Mouse (Mus musculus) gastrocnemius, postnatal 14 days (tissue): ENCODE results near the gene Sfi1. TPM values are rescaled to one million over a fixed set of nuclear protein-coding genes. Genes with fewer than 3 reads are reported as not detected.
"Not testable (repeated sequence)": the region's sequence is repeated elsewhere in the genome, so short reads cannot be mapped to it uniquely, and the experiment has no call there.

Experiments
- DNase-seq: peaks from one replicate; pipeline ENCODE4 v3.0.0; 2021; ENCODE audit warnings: mixed read lengths
- intact Hi-C: fragments of 180-260 bp; cut with DNase I; formaldehyde crosslinking; loops from one replicate; pipeline ENCODE4 v1.15.1; 2025; ENCODE audit warnings: low total_unique reads
- total RNA-seq, 2 experiments: library from RNA; stranded (reverse); gene quantifications; 2 replicates each; pipeline ENCODE4 v1.2.3; 2021

Sfi1 gene
- total RNA-seq, 2 experiments from 2014 or later, result 9.6 to 10.9 TPM

DNA sequence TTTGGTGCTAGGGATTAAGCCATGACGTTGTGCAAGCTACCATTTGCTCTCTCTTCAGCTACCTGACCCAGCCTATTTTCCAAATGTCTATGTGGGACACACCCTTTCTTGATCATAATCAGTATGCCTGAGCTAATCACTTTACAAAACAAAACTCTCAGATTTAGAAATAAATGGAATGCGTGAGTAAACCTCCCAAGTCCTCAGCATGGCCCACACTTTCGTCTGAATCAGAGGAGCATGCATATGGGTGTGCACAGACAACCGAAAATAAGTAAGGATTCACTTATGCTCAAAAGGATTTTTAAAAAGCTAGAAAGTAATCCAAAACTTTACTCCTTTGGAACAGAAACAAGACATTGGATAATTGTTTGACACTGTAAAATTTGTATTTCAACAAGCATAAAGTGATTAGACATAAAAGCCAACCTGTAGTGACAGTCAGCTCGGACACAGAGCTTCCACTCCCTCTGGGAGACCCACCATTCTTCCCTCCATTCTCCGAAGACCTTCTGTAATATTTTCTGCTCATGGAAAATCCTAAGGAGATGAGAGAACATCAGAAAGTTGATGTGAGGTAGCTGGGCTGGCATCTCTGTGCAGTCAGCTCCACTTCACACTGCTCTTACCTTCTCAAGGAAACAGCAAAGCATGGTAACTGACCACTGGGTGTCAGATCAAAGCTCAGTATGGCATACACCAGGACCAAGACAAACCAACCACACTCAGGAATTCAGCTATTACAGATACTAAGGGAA, 14.1 kb downstream of the Sfi1 start:
- peak; percentile 48 for DNase-seq
- intact Hi-C loops, result not testable (repeated sequence)

DNA sequence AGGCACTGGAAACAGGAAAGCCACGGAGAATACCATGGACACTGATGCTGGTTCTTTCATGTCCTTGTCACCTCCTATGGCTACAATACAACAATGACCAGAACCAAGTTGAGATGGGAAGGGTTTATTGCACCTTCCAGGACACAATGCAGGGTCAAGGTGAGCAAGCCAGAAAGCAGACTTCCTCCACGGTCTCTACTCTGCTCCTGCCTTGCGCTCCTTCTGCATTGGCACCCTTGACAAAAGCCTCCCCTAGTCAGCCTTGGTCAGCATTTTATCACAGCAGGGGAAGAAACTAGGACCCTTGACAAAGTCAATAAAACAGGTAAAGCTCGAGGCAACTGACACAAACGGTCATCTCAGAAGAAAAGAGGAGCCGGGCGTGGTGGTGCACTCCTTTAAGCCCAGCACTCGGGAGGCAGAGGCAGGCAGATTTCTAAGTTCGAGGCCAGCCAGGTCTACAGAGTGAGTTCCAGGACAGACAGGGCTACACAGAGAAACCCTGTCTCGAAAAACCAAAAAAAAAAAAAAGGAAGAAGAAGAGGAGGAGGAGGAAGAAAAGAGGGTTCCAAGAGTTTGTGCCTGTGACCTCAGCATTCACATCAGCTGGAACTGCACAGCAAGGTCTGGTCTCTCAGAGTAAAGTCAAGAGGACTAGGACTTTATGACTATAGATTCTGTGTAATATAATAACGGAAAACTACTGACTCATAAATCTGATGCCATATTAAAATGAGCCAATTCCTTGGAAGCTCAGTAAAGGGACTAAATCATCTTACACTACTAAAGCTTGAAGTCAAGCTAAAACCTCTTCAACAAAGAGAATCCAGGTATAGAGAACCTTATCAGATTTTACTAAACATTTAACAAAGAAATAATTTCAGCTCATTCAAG, 19.6 kb downstream of the Sfi1 start:
- peak; percentile 67 for DNase-seq
- intact Hi-C loops, result loop anchor here (2.0 kb wide), 1 partner anchor 21 kb away; no protein-coding TSS in a partner anchor

DNA sequence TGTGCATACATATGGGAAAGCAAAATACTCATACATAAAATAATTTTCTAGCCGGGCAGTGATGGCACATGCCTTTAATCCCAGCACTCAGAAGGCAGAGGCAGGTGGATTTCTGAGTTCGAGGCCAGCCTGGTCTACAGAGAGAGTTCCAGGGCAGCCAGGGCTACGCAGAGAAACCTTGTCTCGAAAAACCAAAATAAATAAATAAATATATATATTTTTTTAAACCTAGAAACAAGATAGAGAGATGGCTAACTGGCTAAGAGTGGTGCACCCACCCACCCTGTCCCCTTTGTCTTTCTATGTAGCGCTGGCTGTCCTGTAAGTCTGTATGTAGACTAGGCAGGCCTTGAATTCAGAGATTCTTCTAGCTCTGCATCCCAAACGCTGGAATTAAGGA, 20.7 kb downstream of the Sfi1 start:
- not testable (repeated sequence) for DNase-seq
- intact Hi-C loops, result loop anchor here (2.0 kb wide), 1 partner anchor 22 kb away; no protein-coding TSS in a partner anchor

DNA sequence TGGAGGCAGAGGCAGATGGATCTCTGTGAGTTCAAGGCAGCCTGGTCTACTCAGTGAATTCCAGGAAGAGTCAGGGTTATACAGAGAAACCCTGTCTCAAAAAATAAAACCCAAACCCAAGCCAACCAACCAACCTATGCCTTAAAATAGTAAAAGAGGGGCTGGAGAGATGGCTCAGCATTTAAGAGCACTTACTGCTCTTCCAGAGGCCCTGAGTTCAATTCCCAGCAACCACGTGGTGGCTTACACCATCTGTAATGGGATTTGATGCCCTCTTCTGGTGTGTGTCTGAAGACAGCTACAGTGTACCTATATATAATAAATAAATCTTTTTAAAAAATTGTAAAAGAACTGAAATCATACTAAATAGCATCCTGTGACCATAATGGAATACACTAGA, 21.3 kb downstream of the Sfi1 start:
- intact Hi-C loops, result loop anchor here (2.0 kb wide), 1 partner anchor 23 kb away; no protein-coding TSS in a partner anchor

DNA sequence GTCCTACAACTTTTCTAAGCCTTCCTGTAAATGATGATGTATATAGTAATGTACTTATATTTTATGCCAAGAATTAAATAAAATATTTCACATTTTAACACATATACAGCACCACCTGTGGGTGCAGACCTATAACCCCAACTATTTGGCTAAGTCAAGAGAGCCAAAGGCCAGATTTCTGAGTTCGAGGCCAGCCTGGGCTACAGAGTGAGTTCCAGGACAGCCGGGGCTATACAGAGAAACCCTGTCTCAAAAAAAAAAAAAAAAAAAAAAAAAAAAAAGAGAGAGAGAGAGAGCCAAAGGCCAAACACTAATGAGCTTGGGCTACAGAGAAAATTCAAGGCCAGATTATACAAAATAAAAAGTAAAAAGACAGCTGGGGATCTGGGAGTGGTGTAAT, 24.2 kb downstream of the Sfi1 start:
- intact Hi-C loops, result not testable (repeated sequence)
- DNase-seq, result peak; percentile 26

More for the DNA sequence above, 21.3 kb downstream of the Sfi1 start:
- peak; percentile 30 for DNase-seq

DNA sequence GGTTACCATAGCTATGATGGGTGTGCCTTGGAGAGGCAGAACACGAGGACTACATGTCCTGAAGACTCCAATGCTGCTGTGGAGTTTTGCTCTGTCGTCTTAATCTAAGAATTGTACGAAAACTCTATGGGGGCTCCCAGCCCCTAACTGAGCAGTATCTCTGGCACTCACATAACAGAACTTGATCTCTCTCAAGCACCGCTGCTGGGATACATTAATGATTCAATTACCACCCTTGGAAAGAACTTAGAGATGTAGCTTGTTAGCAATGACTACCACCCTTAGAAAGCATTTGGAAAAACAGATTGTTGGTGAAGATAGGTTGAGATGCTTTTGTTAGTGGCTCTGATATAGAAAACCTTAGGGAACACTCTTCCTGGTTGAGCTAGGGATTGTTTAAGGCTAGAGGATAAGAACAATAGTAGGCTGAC, 25.7 kb downstream of the Sfi1 start:
- peak; percentile 40 for DNase-seq
- intact Hi-C loops, result not testable (repeated sequence)

DNA sequence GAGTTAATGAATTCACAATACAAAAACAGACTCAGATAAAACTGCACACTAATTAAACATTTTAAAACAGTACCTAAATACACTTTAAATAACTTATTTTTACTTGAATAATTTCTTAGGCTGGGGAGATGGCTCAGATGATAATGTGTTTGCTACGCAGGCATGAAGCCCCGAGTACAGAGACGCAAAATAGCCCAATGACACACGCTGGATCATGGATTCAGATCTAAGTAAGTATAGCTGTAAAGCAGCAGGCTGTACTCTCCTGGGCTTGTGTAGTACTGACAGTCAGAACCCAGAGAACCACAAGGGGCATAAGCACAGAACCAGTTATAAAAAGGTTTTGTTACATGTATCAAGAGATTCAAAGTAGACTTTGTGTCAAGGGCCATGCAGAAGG, 26.1 kb downstream of the Sfi1 start:
- DNase-seq, intact Hi-C loops: not testable (repeated sequence)

DNA sequence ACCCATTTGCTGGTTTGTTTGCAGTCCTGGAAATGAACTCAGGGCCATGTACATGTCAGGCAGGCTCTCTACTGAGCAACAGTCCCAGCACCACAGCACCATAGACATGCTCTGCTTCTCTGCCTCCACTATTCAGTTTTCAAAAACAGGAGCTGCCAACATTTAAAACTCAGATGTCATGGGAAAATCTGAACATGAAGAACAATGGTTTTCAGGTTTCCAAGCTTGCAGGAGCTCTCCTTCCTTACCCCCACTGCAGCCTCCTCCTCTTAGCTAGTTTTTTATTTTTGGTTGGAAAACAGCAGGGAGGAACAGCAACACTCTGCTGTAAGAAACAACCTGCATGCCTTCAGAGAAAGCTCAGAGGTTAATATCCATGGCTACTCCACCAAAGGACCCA, 26.9 kb downstream of the Sfi1 start:
- DNase-seq, intact Hi-C loops: not testable (repeated sequence)

DNA sequence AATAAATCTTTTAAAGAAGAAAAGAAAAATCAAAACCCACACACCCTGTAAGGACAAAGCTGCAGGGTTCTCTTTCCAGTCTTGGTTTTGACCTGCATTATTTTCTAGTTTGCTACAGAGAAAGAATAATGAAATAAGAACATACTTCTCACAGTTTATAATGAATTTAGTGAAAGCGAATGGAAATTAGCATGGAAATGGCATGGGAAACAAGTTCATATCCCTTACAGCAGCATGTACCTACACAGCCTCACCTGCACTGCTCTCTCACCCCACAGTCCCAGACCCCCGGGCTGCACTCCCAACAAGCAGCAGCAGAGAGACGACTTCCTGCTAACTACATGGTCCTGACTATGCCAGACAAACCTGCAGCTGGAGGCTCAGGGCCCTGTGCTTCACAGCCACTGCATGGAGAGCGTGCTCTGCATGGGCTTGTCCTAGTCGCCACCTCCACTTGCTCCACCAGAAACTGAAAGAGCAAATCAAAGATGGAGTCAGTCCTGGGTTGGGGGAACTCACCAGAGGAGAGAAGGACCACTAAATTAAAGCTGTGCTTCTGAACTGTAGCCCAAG, 28.0 kb downstream of the Sfi1 start:
- DNase-seq, intact Hi-C loops: not testable (repeated sequence)

DNA sequence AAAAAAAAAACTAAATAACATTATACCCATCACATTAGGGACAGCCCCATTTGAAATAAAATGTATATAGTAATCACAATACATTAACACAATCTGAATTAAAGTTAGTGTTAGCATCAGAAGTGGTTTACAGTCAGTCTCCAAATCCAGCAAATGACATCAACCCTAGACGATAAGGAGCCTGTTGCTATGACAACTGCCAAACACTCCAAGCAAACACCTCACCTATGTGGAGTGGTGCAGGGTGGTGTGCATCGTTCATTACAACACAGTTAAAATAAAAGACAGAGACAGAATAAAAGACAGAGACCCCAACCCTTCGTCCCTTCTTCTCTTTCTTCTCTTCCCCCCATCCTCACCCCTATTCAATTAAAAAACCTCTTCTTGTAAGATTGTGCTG, 29.6 kb downstream of the Sfi1 start:
- intact Hi-C loops, DNase-seq: not testable (repeated sequence)

DNA sequence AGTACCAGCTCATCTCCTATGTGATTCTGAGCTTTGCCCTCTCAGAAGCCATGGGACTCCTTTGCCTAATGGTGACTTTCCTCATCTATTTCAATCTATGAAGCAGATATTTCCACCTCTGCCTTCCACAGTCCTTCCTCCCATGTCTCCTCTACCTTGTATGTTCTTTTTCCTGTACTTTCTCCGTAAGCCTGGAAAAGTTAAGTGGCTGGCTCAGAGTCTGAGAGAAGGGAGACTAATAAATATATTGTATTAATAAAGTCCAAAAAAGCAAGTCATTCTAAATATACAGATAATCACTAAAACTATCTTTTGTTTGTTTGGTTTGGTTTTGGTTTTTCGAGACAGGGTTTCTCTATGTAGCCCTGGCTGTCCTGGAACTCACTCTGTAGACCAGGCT, 30.1 kb downstream of the Sfi1 start:
- intact Hi-C loops, result not testable (repeated sequence)
- peak; percentile 21 for DNase-seq

DNA sequence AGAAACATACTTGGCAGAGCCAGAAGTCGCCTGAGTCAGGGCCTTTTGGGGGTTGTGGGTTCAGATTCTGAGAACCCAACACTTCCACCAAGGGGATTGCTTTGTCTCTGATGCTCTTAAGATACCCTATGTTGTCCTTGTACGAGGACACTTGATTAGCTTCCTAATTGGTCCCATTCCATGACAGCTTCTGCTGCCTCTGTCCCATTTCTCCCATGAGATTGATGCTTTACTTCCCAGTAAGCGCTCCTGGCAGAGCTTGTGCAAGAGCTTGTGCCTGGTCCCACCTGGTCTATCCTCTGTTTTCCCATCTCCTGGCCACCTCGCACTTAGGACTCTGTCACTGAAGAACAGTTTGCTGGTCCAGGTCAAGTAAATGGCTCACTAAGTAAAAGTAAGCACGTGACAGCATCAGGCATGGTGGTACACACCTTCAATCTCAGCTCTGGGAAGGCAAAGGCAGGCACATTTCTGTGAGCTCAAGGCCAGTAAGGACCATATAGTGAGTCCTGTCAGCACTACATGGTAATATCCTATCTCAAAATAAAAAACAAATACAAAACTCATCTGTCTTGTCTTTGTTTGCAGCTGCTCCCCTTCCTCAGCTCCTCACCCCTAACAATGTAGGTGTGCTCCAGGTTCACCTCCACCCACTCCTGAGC, 30.9 kb downstream of the Sfi1 start:
- peak; percentile 64 for DNase-seq
- intact Hi-C loops, result not testable (repeated sequence)

DNA sequence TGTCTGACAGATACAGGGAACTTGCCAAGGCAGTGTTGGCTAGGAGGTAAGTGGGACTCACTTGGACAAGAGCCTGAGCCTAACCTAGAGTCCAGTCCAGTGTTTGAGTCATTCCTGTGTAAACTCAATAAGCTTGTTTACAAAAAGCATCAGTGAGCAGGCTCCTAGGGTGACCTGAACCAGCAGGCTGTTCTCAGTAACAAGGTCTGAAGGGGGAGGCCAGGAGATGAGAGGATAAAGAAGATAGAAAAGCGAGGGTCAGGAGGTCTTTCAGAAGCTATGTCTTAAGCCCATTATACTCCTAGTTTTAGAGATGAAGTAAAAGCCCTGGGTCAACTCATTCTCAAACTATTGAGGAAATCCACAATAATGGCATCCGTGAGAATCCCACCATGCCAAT, 31.9 kb downstream of the Sfi1 start:
- intact Hi-C loops, result not testable (repeated sequence)
- peak; percentile 55 for DNase-seq

DNA sequence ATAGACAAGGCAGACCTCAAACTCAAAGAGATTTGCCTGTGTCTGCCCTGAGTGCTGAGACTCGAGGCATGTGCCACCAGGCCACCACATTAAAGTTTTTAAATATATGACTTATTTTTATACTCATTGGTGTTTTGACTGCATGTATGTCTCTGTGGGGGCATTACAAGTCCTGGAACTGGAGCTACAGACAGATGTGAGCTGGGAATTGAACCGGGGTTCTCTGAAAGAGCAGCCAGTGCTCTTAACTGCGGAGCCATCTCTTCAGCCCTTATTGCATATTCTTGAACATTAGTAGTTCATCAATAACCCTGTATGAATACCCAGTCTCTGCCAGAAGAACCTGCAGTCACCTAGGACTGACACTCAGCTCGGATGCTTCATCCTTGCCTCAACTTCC, 34.5 kb downstream of the Sfi1 start:
- DNase-seq, intact Hi-C loops: not testable (repeated sequence)

DNA sequence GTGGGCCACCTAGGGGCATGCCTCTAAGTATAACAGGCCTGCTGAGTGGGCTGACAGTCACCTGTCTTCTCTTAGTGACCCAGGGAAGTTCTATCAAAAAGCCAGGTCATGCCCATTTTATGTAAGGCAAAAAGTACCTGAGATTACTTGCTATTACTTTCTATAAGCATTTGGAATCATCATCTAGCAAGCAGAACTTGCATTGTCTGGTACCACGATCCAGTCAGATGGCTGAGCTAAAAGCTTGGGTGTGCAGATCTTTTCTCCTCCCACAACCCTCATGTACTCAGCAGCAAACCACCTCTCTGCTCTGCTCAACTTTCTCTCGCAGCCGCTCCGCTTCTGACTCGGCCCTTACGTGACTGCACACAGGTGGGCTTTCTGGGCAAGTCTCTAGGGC, 35.3 kb downstream of the Sfi1 start:
- intact Hi-C loops, DNase-seq: not testable (repeated sequence)

DNA sequence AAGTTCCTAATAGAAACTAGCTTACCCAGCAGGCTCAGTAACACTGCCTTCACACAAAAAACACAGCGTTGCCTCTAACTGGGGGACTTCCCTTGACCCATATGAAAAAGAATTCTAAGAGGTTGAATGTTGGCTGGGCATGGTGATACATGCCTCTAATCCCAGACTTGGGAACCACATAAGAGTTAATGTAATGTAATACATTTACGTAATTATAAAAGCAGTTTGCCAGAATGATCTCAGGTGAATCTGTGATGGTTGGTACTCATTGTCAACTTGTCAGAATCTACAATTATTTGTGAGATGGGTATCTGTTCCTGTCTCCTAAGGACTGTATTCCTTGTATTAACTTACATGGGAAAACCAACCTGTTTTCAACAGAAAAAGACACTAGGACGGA, 36.3 kb downstream of the Sfi1 start:
- DNase-seq, intact Hi-C loops: not testable (repeated sequence)

DNA sequence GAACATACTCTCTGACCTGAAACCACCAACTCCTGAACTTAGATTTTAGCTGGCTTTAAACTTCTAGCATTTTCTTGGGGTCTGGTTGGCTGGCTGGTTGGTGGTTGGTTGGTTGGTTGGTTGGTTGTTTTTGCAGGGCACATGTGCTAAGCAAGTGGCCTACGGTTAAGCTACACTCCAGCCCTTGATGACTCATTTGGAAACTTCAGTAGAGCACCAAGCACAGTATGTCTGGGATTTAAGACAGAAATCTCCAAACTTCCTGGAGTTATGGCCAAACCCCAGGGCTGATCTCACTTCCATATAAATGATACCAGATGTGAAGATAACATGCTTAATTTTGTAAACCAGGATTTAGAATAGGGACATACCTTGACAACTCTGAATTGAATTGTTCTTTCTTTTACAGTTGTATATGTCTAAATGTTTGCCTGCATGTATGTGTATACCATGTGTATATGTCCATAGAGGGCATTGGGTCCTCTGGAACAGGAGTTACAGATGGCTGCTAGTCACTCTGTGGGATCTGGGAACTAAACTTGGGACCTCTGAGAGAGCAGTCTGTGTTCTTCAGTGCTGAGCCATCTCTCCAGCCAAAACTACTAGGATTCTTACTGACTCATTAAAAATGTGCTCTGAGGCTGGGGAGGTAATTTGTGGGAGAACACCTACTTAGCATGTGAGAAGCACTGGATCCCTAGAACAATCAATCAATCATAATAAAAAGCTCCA, 39.4 kb downstream of the Sfi1 start:
- intact Hi-C loops, result not testable (repeated sequence)
- peak; percentile 76 for DNase-seq

DNA sequence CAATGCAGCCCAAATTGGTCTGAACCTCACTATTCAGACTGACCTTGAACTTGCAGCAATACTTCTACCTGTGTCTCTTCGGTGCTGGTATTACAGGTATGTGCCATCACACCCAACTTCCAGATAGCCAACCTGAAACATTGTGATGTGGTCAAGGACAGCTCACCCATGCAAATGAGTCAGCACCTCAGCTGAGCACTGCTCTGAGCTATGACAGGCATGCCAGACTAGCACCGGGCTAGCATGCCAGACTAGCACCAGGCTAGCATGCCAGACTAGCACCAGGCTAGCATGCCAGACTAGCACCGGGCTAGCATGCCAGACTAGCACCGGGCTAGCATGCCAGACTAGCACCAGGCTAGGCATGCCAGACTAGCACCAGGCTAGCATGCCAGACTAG, 41.9 kb downstream of the Sfi1 start:
- DNase-seq, result peak; percentile 29
- intact Hi-C loops, result not testable (repeated sequence)

DNA sequence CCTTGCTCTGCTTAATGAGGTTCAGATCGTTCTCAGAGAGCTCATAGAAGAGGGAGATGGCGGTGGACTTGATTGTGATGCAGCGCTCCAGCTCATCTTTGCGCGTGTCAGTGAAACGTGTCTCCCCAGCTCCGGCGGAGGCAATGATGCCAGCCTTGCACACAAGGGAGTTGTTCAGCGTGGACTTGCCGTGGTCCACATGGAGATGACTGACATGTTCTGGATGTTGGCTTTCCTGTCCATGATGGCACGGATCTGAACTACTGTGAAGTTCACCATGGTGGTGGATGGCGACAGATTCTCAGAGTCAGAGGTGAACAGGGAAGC, 42.6 kb downstream of the Sfi1 start:
- not testable (repeated sequence) for DNase-seq

More for the DNA sequence above, 42.6 kb downstream of the Sfi1 start:
- intact Hi-C loops, result not testable (repeated sequence)
